Mouse (Mus musculus) thymus, adult 2 months (tissue): Measurements from ENCODE around the gene Xpc.

ENCODE experiments used
- CTCF ChIP-seq: fragments of 200-500 bp; IDR thresholded peaks from 2 replicates; pipeline ENCODE4 v1.5.1; 2012; ENCODE audit warnings: mild to moderate bottlenecking, control low read depth, low read length, moderate library complexity, borderline replicate concordance; ENCODE audit not compliant: control insufficient read depth, poor library complexity, insufficient read depth; ENCODE audit errors: extremely low read depth
- POLR2A ChIP-seq: fragments of 200-500 bp; IDR thresholded peaks from 2 replicates; pipeline ENCODE4 v1.6.1; 2012; ENCODE audit warnings: mild to moderate bottlenecking, low read length, control low read depth, moderate library complexity; ENCODE audit not compliant: control insufficient read depth, poor library complexity, insufficient read depth; ENCODE audit errors: extremely low read depth

- TF ChIP-seq CTCF (no peak), POLR2A (no peak)
Measured at GRCm38 (mm10) chr6:91532661-91533060, 17.0 kb upstream of the Xpc start.
